Mouse (Mus musculus): ENCODE data around the gene Pdha1.
A peak's percentile ranks its signal among the peaks of the same experiment; 100 is the strongest.

Gene Pdha1

DNA sequence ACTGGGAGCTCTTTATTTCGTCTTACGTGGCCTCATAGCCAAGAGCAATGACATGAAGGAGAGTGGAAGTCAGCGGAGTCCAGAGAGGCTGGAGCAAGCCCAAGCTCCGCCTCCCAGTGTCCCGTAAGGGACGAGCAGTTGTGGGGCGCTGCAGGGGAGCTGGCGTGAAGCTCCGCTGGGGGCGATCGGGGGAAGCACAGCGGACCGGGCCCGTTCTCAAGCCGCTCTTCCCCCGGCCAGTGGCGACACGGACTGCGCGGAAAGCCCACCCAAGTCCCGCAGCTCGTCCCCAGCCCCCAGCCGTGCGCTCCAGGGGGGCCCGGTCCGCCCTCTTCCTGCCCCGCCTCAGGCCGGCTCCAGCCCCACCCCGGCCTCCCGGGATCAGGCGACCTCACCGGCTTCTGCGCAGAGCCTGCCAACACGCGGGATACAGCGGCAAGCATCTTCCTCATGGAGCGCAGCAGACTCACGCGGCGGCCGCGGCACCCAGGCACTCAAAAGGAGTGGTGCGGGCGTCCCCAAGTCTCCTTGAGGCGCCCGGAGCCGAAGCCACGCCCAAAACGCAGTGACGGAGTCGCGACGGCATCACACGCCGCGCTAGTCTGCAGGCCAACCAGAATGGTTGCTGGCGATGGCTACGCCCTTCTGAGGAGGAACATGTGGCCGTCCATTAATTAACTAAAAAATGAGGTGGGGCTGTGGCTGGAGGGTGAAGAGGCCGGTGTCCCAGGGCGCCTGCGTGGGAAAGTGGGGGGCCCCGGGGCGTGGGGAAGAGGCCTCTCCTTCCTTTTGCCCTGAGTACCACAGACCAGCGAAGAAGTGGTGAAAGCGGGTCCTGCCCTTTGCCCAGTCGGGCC, at the start of gene Pdha1:
Pdha1 (minus strand) TSS at position 553 of the 857 bp plus-strand sequence.
- peak; percentile 70 to 82 for DNase-seq (ENCODE audit: low spot score in 2 of 2)

DNA sequence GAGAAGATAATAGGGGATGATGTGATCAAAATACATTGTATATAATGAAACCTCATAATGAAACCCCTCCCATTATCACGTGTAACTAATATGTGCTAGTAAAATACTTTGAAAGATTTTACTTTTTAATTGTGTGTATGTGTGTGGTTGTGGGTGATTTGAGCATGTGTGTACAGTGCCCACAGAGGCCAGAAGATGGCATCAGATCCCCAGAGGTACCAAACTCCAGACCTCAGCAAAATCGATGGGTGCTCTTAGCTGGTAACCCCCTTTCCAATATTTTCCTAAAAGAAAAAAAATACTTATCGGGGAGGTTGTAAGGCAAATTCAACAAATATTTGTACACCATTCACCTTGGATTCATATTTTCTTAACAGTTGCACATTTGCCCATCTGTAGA, 40.8 kb upstream of the Pdha1 start:
- no peak for DNase-seq (ENCODE audit: low spot score in 2 of 2)

DNA sequence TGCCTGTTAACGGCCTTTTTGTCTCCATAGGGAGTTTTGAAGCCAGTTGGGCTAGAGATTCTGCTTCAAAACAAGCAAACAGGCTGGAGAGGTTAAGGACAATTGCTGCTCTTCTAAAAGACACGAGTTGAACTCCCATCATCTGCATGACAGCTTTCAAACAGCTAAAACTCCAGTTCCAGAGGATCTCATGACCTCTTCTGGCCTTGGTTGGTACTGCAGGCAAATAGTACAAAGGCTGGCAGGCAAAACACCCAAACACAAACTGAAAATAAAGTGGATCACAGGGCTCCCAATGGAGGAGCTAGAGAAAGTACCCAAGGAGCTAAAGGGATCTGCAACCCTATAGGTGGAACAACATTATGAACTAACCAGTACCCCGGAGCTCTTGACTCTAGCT, 31.9 kb upstream of the Pdha1 start:
- peak in 1 of 2 experiments; percentile 64 for DNase-seq (ENCODE audit: low spot score in 2 of 2)

DNA sequence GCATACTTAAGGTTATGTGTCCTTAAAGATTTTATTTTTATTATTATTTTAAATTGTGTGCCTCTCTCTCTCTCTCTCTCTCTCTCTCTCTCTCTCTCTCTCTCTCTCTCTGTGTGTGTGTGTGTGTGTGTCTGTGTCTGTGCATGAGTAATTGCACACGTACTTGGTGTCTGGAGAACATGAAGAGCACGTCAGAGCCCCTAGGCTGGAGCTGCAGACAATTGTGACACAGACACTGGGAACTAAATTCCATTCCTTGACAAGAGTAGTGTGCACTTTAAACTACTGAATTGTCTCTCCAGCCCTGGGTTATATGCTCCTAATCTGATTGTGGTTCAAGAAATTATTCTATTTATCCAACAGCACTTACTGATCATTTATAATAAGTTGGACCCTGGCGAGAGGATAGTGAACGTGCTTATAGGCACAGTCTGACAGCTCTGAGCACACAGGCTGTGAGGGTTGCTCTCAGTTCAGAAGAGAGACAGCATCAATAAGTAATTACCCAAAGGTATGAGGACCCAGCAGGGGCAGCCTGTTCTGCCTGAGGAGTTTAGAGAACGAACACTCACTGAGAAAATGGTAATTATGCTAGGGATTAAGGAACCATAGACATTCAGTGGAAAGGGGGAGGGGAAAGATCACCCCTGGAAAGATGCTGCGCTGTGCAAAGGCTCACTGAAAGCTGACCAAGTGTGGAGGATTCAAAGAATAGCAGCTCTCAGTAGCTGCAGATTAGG, 28.2 kb upstream of the Pdha1 start:
- no peak for DNase-seq (ENCODE audit: low spot score in 2 of 2)

DNA sequence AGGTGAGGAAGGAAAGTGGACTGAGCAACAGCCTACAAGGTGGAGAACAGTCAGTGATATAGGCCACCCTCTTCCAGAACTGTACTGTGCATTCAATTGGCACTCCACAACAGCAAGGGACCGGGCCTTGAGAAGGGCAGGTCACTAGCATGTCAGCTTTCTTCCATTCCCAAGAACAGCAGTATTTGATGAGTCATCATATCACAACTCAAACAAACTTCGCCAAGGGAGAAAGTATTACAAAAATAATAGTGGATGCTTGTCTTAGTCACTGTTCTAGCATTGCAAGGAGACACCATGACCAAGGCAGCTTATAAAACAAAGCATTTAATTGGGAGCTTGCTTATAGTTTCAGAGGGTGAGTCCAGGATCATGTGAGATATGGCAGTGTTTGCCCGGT, 26.0 kb upstream of the Pdha1 start:
- no peak for DNase-seq (ENCODE audit: low spot score in 2 of 2)

DNA sequence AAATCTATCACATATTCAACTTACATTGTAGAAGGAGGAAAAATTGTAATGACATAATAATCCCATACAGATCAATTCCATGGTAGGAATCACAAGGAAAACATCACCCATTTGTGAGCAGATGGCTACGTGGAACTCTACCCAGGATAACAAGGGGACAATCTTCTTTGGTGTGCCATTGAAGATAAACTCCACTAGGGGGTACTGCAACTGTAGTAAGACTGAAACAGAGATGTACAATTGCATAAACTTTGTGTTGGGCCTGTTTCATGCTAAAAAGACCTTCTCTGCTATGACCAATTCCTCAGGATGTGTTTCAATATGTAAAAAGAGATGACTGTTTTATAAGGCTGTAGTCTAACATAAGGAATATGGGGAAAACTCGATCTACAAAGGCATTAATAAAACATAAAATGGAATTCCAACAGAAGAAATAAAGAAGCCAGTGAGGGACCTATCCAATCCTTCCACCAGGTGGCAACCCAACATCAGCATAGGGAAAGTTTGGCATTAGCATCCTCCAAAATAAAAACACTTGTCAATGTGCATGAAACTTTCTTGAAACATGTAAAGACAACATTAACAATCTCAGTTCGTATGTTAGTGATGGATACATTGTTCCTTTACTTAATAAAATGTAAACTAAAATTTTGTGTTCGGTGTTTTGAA, 15.1 kb upstream of the Pdha1 start:
- DNase-seq (ENCODE audit: low spot score in 2 of 2) = no peak

DNA sequence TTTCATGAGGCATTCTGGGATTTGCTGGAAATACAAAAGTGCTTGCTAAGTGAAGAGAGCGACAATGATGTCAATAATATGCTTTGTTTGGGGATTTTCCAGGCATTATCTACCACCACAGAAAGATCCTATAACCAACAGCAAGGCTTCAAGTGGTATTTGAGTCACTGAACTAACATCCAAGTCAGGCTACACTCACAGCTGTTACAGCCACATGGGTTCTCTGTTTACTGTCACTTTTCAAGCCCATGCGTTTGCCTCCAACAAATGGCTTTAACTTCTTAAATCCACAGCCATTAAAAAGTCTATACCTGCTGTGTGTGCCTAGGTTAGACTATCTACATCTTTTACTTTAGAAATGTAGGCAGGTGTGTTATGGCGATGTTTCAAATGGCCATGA, 10.6 kb upstream of the Pdha1 start:
- DNase-seq (ENCODE audit: low spot score in 2 of 2) = no peak

DNA sequence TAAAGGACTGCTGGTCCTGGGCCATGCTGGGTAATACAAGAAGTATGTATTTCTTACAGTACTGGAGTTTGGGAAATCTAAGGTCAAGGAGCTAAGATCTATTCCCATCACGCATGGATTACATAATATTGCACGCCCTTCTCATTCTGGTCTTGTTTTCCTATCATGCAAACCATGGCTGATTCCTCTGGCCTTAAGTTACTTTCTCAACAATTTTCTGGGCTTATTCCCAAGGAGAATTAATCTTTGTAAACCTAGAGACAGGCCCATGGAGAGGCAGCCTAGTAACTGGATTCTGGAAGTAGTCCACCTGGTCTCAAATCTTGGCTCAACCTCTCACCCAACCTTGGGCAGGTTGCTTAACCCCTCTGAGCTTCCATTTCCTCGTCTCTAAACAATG, 9.2 kb upstream of the Pdha1 start:
- no peak for DNase-seq (ENCODE audit: low spot score in 2 of 2)

DNA sequence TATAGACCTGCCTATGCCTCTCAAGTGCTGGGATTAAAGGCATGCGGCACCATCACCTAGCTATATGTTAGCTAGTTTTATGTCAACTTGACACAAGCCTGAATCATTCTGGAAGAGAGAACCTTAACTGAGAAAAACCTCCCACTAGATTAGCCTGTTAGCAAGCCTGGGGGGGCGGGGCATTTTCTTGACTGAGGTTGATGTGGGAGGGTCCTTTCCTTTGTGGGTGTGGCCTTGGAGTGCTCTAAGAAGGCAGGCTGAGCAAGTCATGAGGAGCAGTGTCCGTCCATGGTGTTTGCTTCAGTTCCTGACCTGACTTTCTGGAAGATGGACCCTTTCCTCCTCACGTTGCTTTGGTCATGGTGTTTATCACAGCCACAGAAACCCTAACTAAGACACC, 8.6 kb upstream of the Pdha1 start:
- no peak for DNase-seq (ENCODE audit: low spot score in 2 of 2)

DNA sequence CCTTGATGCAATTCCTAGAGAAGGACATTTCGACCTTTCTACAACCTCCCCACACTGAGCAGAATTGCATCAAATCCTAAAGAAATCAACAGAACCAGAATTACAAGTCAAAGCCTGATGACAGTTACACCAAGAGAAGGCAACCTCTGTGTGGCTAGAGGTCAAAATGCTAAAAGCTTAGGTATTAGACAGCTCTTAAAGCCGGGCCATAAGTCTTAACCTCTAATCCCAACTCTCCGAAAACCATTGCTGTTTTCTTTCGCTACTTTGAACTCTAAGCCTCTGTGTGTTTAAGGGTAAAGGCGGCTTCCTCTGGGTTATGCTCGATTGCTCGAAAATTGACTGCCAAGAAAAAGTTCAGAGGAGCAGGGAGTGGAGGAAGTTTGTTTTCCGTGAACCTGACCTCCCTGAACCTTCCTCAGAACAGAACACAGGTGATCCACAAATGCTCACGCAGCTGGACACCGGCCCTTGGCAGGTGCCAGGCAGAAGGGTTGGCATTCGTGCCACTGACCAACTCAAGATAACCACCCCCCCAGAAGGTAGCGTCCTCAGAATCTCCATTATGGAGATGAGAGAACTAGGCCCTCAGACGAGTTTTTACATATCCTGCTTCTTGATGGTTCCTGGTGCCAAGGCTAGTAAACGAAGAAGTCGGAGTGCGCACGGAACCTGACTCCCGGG, 894 bp downstream of the Pdha1 start:
- no peak for DNase-seq (ENCODE audit: low spot score in 2 of 2)

DNA sequence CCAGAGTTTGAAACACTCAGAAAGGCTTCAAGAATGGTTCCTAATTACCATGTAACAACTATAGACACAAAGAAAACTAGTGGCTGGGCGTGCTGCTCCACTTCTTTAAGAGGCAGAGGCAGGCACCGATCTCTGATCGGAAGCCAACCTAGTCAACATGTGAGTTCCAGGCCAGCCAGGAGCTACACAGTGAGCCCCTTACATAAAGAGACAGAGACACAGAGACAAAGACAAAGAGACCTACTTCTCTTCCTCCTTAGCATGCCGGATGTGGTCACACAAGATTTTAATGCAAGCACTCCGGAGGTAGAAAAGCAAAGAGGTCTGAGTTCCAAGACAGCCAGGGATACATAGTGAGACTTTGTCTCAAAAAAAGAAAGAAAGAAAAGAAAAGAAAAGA, 2.1 kb downstream of the Pdha1 start:
- no peak for DNase-seq (ENCODE audit: low spot score in 2 of 2)

DNA sequence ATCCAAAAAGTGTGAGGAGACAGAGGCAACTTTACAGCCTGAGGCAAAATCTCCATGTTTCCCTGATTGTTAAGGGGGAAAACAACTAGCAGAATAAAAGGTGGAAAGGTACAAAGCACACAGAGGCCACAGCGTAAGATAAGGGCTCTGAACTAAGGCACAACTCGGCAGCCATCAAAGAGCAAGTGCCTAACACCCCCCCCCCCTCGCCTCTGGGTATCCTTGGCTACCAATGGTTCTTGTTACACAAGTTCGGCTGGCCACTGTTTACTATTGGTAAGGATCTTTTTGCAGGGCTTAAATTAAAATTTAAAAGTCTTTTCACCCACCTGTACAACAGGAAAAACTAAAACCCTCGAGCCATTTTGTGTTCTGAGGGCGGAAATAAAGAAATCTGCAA, 2.5 kb downstream of the Pdha1 start:
- no peak for DNase-seq (ENCODE audit: low spot score in 2 of 2)

DNA sequence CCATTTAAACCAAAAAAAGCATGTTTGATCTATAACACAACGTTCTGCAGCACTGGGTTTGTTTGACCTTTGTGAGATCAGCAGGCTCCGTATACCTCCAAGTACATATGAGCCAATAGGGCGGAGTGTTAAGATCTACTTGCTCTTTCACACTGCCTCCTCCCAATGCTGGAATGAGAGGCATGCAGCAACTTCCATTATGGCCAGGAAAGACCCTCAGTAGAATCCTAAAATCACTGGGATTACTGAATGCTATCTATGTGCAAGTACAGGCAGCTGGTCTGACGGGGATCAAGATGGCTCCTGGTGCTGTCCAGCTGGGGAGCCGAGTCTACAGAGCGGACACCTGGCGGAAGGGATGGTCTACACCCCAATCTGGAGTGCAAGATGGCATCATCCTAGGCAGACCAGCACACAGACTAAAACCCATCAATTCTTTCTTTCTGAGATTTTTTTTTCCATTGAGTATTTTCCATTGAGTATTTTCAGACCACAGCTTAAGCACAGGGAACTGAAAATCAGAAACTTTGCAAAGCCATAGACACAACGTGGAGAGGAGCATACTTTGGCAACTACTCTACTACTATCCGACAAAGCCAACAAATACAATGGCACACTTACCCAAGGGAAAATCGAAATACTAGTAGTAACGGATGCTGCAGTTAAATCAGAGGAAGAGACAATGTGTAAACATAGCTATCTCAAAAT, 3.9 kb downstream of the Pdha1 start:
- no peak for DNase-seq (ENCODE audit: low spot score in 2 of 2)

DNA sequence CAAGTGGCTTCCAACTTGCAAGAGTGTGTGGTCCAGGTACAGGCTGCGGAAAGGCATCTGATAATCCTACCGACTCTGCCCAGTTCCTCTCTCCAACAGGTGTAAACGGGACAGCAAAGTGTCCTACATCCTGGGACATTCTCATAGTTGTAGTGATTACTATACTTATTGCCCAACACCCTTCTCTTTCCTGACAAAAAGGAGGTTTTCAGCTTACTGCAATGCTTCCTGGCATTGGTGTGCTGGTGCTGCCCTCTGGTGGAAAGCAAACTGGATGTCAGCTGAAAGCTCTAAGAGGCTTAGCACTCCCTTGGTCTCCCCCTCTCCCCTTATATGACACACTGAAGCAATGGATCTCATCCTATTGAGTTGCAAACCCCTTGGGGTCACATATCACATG, 21.6 kb downstream of the Pdha1 start:
- peak in 1 of 2 experiments; percentile 55 for DNase-seq (ENCODE audit: low spot score in 2 of 2)

DNA sequence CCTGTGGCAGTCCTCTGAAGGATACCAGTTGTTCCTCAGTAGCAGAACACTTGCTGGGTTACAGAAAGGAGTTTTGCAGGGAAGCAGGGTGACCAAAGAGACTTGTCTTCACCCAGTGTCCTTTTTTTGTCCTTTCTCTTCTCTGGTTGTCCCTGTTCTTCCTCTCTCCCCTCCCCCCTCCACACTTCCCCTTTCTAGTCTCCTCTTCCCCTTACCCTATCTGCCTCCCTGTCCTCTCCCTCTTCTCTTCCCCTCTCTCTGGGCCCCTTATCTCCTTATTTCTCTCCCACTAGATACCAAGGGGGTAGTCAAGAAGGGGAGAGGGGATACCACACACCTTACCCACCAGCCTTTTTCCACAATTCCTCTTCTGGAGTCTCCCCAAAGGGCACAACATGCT, 22.1 kb downstream of the Pdha1 start:
- DNase-seq (ENCODE audit: low spot score in 2 of 2) = no peak

DNA sequence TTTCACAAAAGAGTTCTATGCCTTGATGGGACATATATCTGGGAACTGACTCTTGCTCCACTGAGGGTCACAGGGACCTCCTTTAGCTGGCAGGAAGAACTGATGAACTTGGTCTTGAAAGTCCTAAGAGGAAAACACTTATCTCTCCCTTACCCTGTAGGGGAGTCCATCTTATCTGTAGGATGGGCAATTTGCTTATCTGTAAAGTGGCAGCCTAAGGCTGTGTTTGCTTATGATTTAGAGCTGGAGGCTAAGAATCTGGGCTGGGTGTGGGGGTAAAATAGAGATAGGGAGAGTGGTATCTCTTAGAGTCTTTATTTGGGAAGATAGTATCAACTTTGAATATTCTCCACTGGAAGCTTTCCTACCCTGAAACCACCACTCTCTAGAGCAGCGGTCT, 24.4 kb downstream of the Pdha1 start:
- DNase-seq (ENCODE audit: low spot score in 2 of 2) = no peak

DNA sequence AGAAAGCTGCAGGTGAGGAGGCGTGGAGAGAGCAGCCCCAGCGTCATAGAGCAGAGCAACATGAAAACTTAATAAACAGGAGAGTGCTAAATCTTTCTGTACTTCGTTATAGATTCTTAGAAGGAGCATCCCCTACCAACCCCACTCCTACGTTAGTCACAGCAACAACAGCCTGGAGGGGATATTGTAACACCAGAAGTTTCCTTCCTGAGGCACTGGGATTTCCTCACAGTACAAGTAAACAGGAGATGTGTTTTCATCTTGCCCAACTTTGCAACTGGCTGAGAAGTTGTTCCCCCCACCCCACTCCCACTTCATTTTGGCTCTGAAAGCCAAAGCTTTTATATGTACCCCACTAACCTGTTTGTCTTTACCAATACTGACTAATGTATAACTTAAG, 30.4 kb downstream of the Pdha1 start:
- DNase-seq (ENCODE audit: low spot score in 2 of 2) = no peak

DNA sequence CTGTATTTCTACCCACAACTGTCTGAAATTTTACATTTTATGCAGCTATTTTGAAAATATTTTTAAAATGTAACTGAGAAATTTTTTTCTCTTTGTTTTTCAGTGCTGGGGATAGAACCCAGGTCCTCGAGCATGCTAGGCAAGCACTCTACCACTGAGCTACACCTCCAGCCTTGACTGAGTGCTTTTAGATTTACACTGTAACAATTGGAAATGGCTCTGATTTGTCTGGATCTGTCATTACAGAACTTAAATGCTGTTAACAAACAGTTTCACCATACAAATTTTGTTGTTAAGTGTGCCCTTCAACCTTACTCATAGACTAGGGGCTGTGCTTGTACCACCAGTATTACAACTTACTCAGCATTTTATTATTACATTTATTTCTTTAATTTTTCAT, 46.2 kb downstream of the Pdha1 start:
- DNase-seq (ENCODE audit: low spot score in 2 of 2) = no peak
